Mouse (Mus musculus) lung, adult 2 months (tissue): ENCODE measurements at regions not wholly inside any gene's neighbourhood (a gene's known extent, or its start where the extent isn't known, plus 50 kb on each side); places are given as distances from the start of the nearest gene placed in this dataset.

ENCODE experiments used
- CTCF ChIP-seq: fragments of 200-500 bp; IDR thresholded peaks from 2 replicates; pipeline ENCODE4 v1.5.1; 2011; ENCODE audit warnings: mild to moderate bottlenecking, low read length, control low read depth; ENCODE audit not compliant: insufficient read depth
- POLR2A ChIP-seq: fragments of 200-500 bp; IDR thresholded peaks from 2 replicates; pipeline ENCODE4 v1.6.1; 2011; ENCODE audit warnings: low read depth, mild to moderate bottlenecking, control low read depth, low read length, borderline replicate concordance; ENCODE audit errors: extremely low read depth

DNA sequence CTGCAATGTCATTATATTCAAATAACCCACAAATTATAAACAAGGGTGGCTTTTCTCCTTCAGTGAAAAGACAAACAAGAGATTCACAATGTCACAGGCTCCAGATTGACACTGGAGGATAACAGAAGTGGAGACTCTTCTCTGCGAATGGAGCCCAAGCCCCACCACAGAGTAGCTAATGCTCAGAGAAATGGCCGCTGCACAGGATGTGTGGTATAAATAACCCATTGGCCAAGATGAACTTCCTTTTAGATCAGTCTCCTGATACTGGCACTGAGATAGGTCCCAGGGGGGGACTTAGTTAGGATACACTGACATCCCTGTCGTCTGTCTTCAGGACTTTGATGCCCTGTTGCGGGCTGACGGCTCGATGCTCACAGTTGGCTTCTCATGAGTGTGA, 225.3 kb upstream of the Runx1 start:
- no peak for TF ChIP-seq CTCF
- no peak for TF ChIP-seq POLR2A
